Mouse (Mus musculus) bone marrow macrophage, adult 2 months (primary cell): ENCODE results near the gene Ptch2.

Source experiments
- CTCF ChIP-seq: IDR thresholded peaks from 2 replicates; pipeline ENCODE4 v1.5.1; 2012; ENCODE audit warnings: low read depth, mild to moderate bottlenecking, low read length, moderate library complexity
- POLR2A ChIP-seq: IDR thresholded peaks from 2 replicates; pipeline ENCODE4 v1.6.1; 2012; ENCODE audit warnings: mild to moderate bottlenecking, low read depth, low read length, borderline replicate concordance

DNA sequence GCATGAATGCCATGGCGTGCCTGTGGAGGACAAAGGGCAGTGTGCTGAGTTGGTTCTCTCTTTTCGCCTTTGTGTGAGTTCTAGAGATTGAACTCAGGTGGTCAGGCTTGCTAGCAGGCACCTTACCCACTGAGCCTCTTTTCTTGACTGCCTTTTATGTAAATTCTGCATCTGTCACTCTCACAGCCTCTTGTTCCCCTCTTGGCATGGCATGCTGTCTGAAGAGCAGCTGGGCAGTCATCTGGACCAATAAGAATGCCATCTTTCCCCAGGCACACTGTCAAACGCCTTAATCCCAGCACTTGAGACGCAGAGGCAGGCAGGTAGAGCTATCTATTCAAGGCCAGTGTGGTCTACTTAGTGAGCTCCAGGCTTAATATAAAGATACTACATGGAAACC is 41.9 kb upstream of the Ptch2 start:
- TF ChIP-seq POLR2A (no peak), CTCF (no peak)
